Mouse (Mus musculus): ENCODE measurements around the gene Wrap73.

GRCm38 (mm10) chr4:154209825-154210224, 67.7 kb downstream of the Wrap73 start:
- TF ChIP-seq POLR2A (IDR thresholded peaks at IDR 0.05; ENCODE audit: low read depth, low read length) (no peak), CTCF (IDR thresholded peaks at IDR 0.05; ENCODE audit: extremely low read depth, insufficient read length, insufficient replicate concordance, low read depth, low read length) (no peak)
